Mouse (Mus musculus) stomach, postnatal 0 days (tissue): ENCODE data around the gene Meis1.

ENCODE experiments used
- CTCF ChIP-seq: IDR thresholded peaks from 2 replicates; pipeline ENCODE4 v1.5.1; 2016; ENCODE audit warnings: antibody characterized with exemption, low read depth, mild to moderate bottlenecking, moderate library complexity
- EP300 ChIP-seq: optimal IDR thresholded peaks from 2 replicates; pipeline ENCODE3; 2016; ENCODE audit warnings: antibody characterized with exemption

DNA sequence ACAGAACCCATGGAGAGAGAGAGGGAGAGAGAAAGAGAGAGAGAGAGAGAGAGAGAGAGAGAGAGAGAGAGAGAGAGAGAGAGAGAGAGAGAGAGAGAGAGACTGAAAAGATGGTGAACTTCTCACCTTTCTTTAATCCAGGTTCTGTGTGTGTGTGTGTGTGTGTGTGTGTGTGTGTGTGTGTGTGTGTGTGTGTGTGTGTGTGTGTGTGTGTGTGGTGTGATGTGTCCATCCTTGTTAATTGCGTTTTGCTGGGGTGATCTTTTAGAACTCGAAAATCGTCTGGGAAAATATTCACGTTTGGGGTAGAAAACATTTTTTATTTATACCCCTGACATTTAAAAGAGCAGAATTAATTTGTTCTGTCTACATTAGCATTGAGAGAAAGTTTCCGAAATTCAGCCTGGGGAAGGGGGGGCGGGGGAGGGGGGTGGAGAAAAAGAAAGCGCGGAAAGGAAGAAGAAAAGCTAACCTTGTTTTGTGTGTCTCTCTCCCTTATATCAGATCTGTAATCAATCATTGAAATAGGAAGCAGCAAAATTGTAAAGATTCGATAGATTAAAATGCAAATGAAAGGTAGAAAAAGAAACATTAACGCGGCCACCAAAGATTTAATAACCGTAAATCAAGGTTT is 146.6 kb downstream of the Meis1 start:
- no peak for TF ChIP-seq CTCF
- TF ChIP-seq EP300 = no peak
